Mouse (Mus musculus) 3T3-L1 (cell line): ENCODE measurements around the gene Prelid3b.

Experiments
- DNase-seq: peaks from one replicate; pipeline ENCODE4 v3.0.0-alpha.2; 2015; ENCODE audit warnings: low read depth, low spot score

Prelid3b gene

DNA sequence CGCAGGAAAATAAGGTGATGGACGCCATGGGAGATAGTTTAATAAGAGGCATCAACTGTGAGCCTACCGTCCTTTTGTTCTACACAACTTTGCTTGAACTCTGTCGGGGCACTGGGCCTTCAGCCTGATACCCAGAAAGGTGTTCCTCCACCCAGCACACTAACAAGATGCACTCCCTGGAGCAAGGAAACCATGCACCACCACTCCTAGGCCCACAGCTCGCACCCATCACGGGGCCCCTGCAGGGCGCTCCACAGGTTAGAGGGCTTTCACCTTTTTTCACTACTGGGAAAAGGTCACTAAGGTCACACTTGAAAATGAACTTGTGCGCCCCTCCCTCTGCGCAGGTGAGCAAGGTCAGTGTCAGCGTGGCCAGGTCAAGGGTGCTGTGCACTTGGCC lies 9.5 kb downstream of the Prelid3b start:
- DNase-seq = no peak

DNA sequence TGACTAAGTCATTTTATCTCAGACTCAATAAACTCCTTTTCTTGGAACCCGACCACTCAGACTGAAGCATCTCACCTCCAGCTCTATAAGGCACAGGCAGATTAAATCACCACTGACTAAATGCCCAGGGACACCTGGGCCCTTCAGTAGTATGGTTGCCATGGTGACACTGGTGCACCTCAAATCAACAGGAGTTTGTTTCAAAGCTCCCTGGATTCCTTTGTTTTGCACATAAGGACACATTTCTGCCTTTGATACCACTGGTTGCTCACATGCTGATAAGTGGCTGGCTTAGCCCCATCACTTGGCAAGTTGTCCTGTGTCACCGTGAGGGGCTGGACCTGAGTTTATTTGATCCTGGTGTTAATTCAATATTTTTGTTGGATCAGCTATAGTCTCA lies 13.5 kb downstream of the Prelid3b start:
- DNase-seq = no peak

DNA sequence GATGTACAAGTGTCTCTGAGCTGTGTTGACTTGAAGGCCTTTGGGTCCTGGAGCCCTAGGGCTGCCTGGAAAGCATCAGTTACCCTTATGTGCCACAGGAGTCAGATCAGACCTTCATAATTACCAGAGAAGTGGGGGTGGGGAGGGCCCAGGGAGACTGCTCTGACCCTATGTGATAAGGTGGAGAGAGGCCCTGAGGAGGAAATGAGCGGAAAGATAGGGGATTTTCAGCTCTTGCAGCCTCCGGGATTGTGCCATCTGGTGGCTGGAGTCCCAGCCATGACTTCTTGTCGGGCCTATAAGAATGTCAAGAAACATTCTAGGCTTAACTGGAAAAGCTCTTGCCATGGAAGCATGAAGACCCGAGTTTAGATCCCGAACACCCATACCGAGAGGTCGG lies 19.2 kb downstream of the Prelid3b start:
- peak; percentile 49 for DNase-seq

DNA sequence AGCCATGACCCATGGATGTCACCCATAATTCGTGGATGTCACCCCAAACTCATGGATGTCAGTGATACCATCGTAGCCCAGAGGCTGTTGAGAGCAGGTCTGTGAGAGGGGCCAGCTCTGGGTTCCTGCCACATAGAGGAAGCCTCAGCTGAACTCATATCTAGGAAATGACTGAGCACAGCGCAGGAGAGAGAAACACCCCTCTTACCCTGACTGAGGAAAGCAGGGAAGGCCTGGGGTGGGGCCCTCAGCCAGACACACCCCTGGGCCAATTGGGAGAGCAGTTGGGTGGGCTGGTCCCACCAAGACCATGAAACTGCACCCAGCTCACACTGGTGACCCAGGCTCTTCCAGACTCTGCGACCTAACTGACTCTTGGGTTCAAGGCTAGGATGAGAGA lies 22.5 kb downstream of the Prelid3b start, which contains the start of gene Tubb1:
Gene Tubb1, plus strand, starts transcription at position 343 of the 400 bp plus-strand sequence.
- no peak for DNase-seq

DNA sequence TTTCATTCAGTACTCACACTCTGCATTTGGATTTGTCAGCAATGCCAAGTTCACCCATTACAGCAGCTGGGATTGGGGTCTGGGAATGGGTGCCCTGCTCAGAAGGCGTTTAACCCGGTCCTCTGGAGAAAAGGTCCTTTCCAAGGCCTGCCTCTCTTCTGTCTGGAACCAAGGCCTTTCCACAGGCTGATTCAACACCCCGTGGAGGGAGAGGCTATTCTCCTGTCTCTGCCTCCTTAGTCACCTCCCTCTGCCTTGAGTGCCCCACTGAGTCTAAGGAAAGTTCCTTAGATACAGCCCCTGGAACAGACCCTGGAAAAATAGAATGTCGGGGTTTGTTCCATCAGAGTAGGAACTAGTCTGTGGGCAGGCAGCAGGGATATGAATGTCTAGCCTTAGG lies 24.5 kb downstream of the Prelid3b start:
- DNase-seq = no peak

DNA sequence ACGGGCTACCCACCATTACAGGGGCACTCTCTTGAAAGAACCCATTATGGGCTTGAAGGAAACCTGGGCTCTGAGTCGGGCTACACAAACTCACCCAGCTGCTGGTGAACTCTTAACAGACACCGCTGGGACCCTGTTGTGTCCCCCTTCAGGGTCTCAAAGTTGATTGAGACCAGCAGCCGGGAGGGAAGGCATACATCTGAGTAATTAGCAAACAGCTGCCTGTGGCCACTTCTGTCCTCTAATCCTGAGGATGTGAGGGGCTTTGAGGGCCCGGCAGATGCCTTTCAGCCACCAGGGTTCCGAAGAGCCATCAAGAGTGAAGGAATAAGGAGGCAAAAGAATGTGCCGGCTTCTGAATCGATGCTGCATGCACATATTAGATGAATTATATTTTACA lies 26.0 kb downstream of the Prelid3b start:
- DNase-seq = no peak

DNA sequence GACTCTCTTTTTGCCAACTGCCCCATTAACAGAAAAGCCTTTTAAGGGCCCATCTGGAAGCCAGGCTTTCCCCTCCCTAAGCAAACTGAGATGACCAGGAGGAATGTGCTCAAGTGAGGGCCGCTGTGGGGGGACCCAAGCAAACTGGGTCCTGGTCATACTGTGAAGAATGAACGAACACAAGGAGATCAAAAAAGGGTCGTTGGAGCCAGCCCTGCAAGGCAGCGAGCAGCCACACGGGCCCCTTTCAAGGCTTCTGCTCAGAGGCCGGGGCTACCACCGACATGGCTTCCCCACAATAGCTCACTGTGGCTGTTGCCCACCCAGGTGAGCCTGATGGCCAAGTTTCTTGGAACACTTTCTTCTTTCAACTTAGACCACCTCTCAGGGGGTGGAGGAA lies 26.4 kb downstream of the Prelid3b start:
- no peak for DNase-seq

DNA sequence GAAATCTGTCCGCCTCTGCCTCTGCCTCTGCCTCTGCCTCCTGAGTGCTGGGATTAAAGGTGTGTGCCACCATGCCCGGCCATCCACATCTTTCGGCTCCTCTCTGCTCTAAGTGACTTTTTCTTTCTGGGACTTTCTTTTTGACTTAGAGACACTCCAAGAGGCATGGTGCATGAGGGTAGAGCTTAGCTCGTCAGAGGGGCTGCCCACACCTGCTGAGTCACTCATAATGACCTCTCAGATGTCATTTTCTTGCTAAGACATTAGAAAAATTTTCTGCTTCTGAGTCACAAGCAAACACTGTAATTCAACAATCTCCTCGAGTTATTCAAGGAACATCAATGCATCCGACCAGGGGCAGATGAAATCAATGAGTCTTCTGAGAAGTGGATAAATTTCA lies 27.9 kb downstream of the Prelid3b start:
- peak; percentile 46 for DNase-seq

DNA sequence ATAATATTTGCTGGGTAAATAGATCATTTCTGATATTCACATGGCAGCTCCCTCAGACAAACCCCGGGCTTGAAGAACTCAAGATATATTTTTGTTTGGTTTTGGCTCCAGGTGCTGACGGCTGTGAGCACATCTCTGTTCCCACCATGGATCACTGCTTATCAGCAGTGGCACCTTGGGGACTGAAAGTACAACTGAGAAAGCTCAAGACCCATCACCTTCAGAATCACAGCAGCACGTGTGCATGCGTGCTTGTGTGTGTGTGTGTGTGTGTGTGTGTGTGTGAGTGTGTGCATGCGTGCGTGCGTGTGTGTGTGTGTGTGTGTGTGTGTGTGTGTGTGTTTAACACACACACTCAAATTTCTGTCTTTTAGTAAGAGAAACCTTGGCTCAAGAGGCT lies 28.5 kb downstream of the Prelid3b start:
- DNase-seq = no peak

DNA sequence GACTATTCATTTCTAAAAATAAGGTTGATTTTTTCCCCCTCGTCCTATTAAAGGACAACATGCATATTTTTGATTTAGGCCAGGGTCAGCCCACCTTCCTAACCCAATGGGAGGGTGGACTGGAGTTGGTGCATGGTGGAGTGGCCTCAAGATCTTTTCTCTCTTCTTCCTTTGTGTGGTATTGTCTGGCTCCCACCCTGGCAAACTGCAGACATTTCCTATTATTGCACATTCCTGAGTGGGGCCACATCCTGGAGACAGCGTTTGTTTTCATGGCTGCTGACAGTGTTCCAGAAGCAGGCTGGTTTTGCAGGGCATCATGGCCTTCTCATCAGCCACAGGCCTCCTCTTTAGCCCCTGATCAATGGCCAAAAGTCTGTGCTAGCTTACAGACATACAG lies 29.8 kb downstream of the Prelid3b start:
- peak; percentile 37 for DNase-seq

DNA sequence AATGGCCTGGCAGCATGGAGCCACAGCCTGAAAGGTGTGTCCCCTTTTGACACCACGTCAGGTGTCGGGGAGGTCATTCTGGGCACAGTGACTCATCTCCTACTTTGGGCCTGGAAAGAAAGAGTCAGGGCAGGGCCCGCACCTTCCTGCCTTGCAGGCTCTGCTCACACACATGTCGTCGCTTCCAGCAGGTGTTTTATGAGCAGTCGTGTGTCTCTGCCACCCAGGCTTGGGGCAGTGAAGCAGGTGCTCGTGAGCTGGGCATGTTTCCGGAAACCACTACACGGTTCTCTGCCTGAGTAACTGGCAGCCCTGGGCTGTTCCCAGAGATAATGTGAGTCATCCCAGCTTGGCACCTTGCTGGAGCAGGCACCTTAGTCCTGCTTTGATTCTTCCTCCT lies 30.4 kb downstream of the Prelid3b start:
- DNase-seq = peak; percentile 39

DNA sequence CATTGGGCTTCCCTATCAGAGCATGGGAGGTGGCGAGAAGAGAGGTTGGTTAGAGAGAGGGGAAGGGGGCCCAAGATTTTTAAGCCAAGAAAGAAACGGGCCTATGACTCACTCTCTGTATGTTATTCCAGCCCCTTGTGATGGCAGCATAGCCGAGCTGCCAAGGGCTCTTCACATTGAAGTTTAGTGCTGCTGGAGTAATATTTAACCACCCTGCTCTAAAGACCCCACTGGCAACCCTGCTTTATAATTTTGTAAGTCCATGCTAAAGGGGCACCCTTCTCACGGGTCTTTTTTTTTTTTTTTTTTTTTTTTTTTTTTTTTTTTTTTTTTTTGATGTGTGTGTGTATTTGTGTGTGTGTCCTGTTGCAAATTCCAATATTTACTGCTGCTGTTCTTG lies 31.0 kb downstream of the Prelid3b start:
- no peak for DNase-seq

DNA sequence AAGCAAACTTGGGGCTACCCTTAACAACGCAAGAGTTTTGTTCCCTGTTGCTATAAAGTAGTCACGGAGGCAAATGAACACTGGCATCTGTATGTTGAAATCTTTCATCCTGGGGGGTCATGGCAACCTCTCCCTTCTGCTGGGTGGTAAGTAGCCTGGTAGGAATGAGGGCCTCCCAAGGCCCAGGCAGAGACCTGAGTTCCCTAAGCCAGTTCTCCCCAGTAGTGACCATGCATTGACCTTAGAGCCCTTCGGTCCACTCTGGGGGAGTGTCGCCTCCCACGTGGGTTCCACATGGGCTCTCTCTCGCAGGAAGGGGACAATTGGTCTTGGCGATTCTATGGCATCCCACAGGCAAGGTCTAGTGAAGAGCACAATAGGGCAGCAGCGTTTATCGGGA lies 32.9 kb downstream of the Prelid3b start:
- no peak for DNase-seq

DNA sequence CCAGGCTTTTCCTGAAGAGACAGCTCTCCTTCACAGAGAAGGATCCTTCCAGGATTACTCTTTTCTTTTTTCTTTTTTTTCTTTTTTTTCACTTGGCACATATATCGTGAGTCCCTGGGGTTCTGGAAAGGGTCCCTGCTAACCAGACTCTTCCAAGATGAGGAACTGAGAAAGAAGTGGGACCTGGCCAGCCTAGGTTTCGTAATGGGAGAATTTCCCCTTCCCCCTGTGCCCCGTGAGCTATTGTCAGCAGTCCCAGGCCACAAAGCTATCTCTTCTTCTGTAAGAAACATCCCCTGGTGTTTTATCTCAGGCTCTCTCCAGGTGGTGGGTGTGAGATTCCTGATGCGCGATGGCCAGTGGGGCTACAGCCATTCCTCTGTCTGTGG lies 33.4 kb downstream of the Prelid3b start:
- DNase-seq = no peak

DNA sequence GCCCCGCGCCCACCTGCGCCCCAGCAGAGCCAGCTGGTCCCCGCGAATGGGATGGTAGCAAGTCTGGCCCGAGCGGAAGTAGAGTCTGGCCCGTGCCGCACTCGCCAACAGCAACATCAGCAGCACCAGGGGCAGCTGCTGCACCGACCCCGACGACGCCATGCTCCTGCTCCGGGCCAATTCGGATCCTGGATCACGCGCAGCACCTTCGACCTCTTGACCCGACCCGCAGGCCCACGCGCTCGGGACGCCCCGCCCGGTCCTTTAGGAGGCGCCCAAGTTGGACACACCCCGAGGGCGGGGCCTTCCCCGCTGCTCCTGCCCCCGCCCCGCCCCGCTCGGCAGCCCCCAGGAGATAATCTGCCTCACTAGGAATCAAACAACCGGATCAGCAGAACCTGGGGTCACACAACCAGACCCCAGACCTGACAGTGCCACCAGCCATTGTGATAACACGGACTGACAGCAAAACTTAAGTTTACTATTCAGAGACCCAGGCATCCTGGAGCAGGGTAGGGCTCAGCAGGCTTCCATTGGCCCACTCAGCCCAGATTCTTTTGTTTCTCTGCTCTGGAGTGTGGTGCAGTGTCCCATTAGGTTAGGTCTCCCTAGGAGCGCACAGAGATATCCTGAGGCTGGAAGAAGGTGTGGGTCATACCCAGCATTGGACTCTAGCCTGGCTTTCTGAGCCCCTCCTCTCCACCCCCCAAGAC lies 34.0 kb downstream of the Prelid3b start, which contains the start of gene Ctsz:
Gene Ctsz, minus strand, starts transcription at position 303 of the 713 bp plus-strand sequence.
- DNase-seq = peak; percentile 54

DNA sequence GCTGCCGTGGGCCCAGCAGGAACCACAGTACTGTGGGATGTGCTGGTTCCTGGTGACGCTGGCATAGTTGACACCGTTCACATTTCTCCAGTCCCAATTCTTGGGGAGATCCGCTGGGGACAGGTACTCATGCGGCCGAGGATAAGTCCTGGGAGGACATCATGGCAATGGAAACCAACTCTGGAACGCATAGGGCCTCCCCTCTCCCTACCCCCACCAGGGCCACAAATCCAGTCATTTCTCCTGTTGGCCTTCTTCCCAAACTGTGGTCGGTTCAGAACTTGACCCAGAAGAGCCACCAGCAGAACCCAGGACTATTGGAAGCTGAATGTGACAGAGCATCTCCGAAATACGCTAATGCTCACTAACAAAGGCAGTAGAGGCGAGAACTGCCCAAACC lies 34.7 kb downstream of the Prelid3b start:
- peak; percentile 15 for DNase-seq

DNA sequence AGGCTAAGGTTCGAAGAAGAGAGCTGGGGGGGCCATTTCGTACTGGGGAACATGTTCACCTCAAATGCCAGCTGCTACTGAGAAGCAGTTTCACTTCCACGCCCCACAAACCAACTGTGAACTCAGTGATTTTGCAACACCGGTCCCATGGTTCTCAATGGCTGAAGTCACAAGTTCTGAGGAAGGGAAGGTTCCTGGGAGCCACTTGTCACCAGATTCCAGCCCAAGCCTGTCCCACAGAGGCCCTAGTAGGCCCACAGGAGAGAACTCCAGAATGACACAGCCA lies 35.2 kb downstream of the Prelid3b start:
- no peak for DNase-seq

DNA sequence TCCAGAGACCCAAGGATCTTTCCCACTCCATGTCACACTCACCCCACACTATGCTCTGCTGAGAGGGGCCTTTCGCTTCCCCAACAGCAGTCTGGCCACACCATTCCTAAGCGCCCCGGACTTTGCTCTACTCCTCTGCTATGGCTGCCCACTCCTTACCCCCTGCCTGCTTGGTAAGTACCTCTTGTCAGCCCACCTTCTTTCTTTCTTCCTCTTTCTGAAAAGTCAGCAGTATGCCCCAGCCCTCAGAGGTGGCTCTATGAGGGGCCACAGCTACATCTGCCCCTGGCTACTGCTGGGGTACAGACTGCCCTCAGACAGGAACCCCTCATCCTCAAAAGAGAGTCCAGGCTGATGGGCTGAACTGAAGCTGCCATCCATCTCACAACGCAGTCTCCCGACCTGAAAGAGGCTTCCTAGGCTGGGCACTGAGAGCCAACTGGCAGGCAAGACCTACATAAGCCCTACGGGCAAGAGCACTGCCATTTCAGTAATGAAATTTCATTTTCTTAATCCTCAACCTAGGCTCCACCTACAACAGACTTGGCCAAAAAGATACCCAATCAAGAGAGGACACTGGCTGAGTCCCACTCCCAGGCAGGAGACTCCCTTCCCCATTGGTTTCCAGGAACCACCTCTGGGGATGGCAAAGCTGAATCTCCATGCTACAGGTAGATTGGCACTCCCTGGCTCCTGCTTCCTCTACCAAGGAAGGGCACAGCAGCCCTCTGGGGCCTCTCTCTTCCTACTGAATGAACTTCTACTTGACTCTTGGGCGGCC lies 35.8 kb downstream of the Prelid3b start:
- DNase-seq = no peak

DNA sequence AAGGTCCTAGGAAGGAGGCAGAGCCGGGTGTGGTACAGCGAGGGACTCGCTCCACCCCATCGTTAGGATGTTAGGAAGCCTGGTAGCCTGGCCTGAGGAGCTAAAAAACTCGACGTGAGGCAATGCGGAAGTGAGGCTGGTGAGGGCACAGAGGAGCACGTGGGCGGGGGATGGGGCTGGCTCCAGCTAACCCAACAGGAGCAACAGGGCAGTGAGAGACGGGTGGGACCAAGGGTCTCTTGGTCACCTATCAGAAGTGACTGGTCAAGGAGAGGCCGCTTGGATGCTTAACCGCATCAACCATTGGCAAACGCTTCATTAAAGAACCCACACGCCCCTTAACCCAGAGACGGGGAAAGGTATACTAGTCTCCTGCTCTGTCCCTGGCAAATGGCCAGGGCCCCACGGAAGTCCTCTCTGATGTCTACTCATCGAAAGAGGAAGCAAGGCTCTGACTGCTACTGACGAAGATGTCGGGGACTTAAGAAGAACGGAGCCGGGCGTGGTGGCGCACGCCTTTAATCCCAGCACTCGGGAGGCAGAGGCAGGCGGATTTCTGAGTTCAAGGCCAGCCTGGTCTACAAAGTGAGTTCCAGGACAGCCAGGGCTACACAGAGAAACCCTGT lies 36.7 kb downstream of the Prelid3b start:
- DNase-seq = no peak

DNA sequence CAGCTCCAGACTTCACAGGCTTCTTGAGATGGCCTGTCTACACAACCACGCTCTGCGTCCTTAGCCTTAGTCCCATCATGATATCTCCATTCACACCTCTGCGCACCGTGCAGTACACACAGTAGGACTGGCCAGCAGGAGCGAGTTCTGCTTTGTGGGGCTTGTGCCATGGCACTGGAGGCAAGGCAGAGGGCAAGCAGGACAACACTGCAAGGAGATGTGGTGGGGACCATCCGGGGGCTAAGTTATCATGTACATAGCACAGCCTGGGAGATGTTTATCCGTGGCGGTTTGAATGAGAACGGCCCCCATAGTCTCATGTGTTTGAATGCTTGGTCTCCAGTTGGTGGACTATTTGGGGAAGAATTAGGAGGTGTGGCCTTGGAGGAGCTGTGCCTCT lies 37.9 kb downstream of the Prelid3b start:
- DNase-seq = no peak

DNA sequence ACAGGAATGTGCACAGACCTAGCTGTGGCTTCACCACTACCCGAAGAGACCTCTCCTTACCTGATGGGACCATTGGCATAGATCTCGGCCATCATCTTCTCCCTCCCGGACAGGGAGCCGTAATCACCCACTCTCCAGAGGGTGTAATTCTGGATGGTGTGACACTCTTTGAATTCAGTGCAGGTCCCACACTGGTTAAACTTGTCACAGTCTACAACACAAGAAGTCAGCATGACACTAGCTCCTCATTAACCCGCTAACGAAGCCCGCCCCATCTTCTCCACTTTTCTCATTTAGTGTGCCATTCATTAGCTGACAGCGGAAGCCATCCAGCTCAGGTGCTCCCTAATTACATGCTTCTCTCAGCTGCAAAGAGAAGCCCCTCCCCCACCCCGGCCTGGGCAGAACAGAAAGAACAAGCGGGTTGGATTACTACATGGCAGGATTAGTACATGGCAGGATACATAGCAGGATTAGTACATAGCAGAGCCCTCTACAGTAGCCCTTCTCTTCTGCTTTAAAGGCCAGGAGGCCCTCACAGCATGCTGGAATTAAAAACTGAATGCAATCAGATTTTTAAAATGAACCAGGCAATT lies 43.8 kb downstream of the Prelid3b start:
- no peak for DNase-seq

DNA sequence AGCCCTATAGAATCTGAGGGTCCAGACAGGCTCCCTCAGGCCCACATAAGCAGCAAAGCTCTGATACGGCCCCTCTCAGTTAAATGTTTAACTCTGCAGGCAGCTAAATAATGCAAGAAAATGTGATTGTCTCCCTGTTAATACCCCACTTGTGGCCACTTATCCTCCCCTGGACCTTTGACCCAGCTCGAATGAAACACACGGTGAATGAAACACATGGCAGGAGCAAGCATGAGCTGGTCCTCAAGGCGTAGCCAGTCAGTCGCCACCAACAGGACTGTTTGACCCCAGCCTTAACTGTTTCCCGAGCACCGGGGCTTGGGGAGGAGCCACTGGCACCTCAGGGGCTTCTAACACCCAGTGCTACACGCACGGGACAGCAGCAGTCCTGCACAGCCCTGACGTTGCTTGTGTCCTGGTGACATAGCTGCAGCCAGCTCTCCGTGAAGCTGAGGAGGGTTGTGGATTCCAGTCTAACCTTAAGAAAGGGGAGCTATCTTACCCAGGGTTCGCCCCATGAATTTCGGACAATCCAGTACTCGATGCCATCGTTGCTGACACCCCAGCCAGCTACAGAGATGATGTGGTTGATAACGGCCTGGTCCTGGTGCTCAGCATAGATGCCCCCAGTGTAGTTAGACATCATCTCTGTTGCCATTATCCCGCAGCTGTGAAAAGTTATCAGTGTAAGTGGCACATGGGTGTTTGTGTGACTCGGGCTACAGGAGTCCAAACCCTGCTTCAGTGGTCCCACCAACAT lies 44.6 kb downstream of the Prelid3b start:
- no peak for DNase-seq
